Mouse (Mus musculus) heart, adult 2 months (tissue): ENCODE results near the gene Tnnc1. TPM values are rescaled to one million over a fixed set of nuclear protein-coding genes. Genes with fewer than 3 reads are reported as not detected.

Source experiments
- DNase-seq, 2 experiments: peaks; one replicate each; pipeline ENCODE4 v3.0.0; 2021
- H3K27ac ChIP-seq: fragments of 200-600 bp; 2 replicates; pipeline ENCODE4 v1.8.1; 2022
- H3K27me3 ChIP-seq: fragments of 200-500 bp; 2 replicates; pipeline ENCODE4 v1.6.1; 2012; ENCODE audit warnings: mild to moderate bottlenecking, low read length, inconsistent platforms, mixed read lengths; ENCODE audit not compliant: control insufficient read depth, insufficient read depth
- H3K36me3 ChIP-seq: fragments of 200-500 bp; 2 replicates; pipeline ENCODE4 v1.6.1; 2012; ENCODE audit warnings: low read length, inconsistent platforms; ENCODE audit not compliant: control insufficient read depth, insufficient read depth
- H3K4me1 ChIP-seq: fragments of 200-500 bp; 2 replicates; pipeline ENCODE4 v1.6.1; 2011; ENCODE audit warnings: low read length; ENCODE audit not compliant: control insufficient read depth, insufficient read depth
- H3K4me3 ChIP-seq: fragments of 200-600 bp; 2 replicates; pipeline ENCODE4 v1.8.1; 2022
- H3K79me2 ChIP-seq: fragments of 200-500 bp; replicated peaks from 2 replicates; pipeline ENCODE4 v1.6.1; 2012; ENCODE audit warnings: mild to moderate bottlenecking, inconsistent platforms, low read length, moderate library complexity, mixed read lengths; ENCODE audit not compliant: control insufficient read depth, insufficient read depth
- H3K9ac ChIP-seq: fragments of 200-500 bp; 2 replicates; pipeline ENCODE4 v1.6.1; 2012; ENCODE audit warnings: low read depth, mild to moderate bottlenecking, control low read depth, inconsistent platforms, low read length, mixed read lengths
- CTCF ChIP-seq: fragments of 200-600 bp; IDR thresholded peaks from 2 replicates; pipeline ENCODE4 v1.8.1; 2022; ENCODE audit warnings: antibody characterized with exemption, mild to moderate bottlenecking, moderate library complexity
- EP300 ChIP-seq: fragments of 200-500 bp; IDR thresholded peaks from 2 replicates; pipeline ENCODE4 v1.6.1; 2011; ENCODE audit warnings: low read depth, low read length, control low read depth; ENCODE audit not compliant: insufficient read depth
- POLR2A ChIP-seq: fragments of 200-500 bp; IDR thresholded peaks from 2 replicates; pipeline ENCODE4 v1.6.1; 2011; ENCODE audit warnings: mild to moderate bottlenecking, low read depth, low read length, control low read depth; ENCODE audit not compliant: insufficient read depth
- WGBS: fragments of 180-500 bp; shearing (Covaris S2); methylation state at CpG from one replicate; pipeline ENCODE4 v1.1.7; 2018; 5-methylcytosine and 5-hydroxymethylcytosine counted together
- intact Hi-C: fragments of 180-260 bp; cut with DNase I; formaldehyde crosslinking; loops from one replicate; pipeline ENCODE4 v1.15.1; 2025
- polyA plus RNA-seq: library from polyadenylated mRNA; depleted of rRNA; stranded (reverse); fragments of >200 nt; gene quantifications from 2 replicates; pipeline ENCODE4 v1.2.3, GENCODE M21; 2012
- total RNA-seq, 2 experiments: library from RNA; stranded (reverse); gene quantifications; 2 replicates each; pipeline ENCODE4 v1.2.3; 2021

Tnnc1 gene
- total and polyA plus RNA-seq, 3 experiments, result 4,851 to 5,508 (median 5,084) TPM

DNA sequence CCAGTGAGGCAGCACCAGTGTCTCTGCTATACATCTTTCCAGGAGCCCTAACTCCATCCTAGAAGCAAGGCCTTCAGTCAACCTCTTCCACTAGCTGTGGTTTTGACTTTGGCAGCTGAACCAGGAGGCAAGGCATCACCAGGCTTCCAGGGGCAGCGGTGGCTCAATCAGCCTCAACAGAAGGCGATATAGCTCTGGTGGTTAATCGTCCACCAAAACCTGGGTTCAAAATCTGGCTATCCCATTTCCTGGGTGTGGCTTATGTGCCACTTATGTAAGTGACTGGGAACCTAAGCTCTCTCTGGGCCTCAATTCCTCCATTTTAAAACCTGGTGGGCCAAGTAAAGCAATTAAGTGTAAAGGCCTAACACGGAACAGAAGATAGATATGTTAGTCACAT lies 3.3 kb upstream of the Tnnc1 start:
- peaks cover 6% of the 10 kb centered on the region for H3K4me1 ChIP-seq
- 40% methylated on average over 4 of the region's 4 CpGs for WGBS
- peak overlapping the region; percentile 98 for H3K27ac ChIP-seq
- no peaks in the 10 kb centered on the region for H3K79me2 ChIP-seq
- no peaks in the 10 kb centered on the region for H3K27me3 ChIP-seq
- TF ChIP-seq POLR2A, result no peak
- TF ChIP-seq EP300, result no peak
- TF ChIP-seq CTCF, result no peak
- DNase-seq, result no peak
- peaks cover 6% of the 10 kb centered on the region for H3K36me3 ChIP-seq
- intact Hi-C loops, result loop anchor here (5.0 kb wide), 1 partner anchor 132 kb away; the partner anchor contains the start of gene Capn7
- peak overlapping the region; percentile 67 for H3K4me3 ChIP-seq
- peak overlapping the region; percentile 95; the same call in 1 of the 2 replicates for H3K9ac ChIP-seq

- peak overlapping the region; percentile 95 for H3K9ac ChIP-seq
- TF ChIP-seq CTCF, result no peak
- no peak for TF ChIP-seq POLR2A
- no peak for TF ChIP-seq EP300
- H3K27ac ChIP-seq, result peak overlapping the region; percentile 98
- intact Hi-C loops, result loop anchor here (5.0 kb wide), 1 partner anchor 132 kb away; the partner anchor contains the start of gene Capn7
- H3K4me1 ChIP-seq, result peaks cover 6% of the 10 kb centered on the region
- H3K79me2 ChIP-seq, result no peaks in the 10 kb centered on the region
- no peaks in the 10 kb centered on the region for H3K27me3 ChIP-seq
- H3K4me3 ChIP-seq, result peak overlapping the region; percentile 67
- H3K36me3 ChIP-seq, result peaks cover 6% of the 10 kb centered on the region
- DNase-seq, result no peak
- 3% methylated on average over 8 of the region's 8 CpGs for WGBS
These were observed 2.9 kb upstream of the Tnnc1 start for GRCm38 (mm10) chr14:31205244-31205561.

- WGBS, result under 1% methylated on average over 39 of the region's 39 CpGs
- H3K9ac ChIP-seq, result peak overlapping the region; percentile 95
- TF ChIP-seq POLR2A (no peak), CTCF (no peak), EP300 (no peak)
- peaks cover 6% of the 10 kb centered on the region for H3K36me3 ChIP-seq
- no peaks in the 10 kb centered on the region for H3K27me3 ChIP-seq
- DNase-seq, result peak; percentile 61 to 75
- H3K4me3 ChIP-seq, result peak overlapping the region; percentile 67
- intact Hi-C loops, result loop anchor here (5.0 kb wide), 1 partner anchor 131 kb away; the partner anchor contains the start of gene Capn7
- no peaks in the 10 kb centered on the region for H3K79me2 ChIP-seq
- peak overlapping the region; percentile 98 for H3K27ac ChIP-seq
- H3K4me1 ChIP-seq, result peaks cover 6% of the 10 kb centered on the region
These were observed 2.3 kb upstream of the Tnnc1 start for GRCm38 (mm10) chr14:31205562-31206467.

- TF ChIP-seq EP300 (no peak), POLR2A (peak; percentile 92), CTCF (0 out of 2 replicates have a peak, but pooled peaks have one; percentile 2)
- DNase-seq, result peak; percentile 96
- Histone ChIP-seq H3K4me3 (peak overlapping the region; percentile 67), H3K79me2 (no peaks in the 10 kb centered on the region), H3K9ac (peak overlapping the region; percentile 95), H3K27ac (peak overlapping the region; percentile 98), H3K27me3 (no peaks in the 10 kb centered on the region), H3K4me1 (peaks cover 6% of the 10 kb centered on the region), H3K36me3 (peaks cover 6% of the 10 kb centered on the region)
- 2% methylated on average over 48 of the region's 48 CpGs for WGBS
- intact Hi-C loops, result loop anchor here (5.0 kb wide), 1 partner anchor 131 kb away; the partner anchor contains the start of gene Capn7
These were observed 1.6 kb upstream of the Tnnc1 start for GRCm38 (mm10) chr14:31206472-31206981.

GRCm38 (mm10) chr14:31207070-31207830 lies 862 bp upstream of the Tnnc1 start:
- Histone ChIP-seq H3K4me1 (peaks cover 6% of the 10 kb centered on the region), H3K79me2 (no peaks in the 10 kb centered on the region), H3K9ac (peak overlapping the region; percentile 75), H3K27ac (peak overlapping the region; percentile 98), H3K27me3 (no peaks in the 10 kb centered on the region), H3K4me3 (peak overlapping the region; percentile 67), H3K36me3 (peaks cover 3% of the 10 kb centered on the region)
- 56% methylated on average over 13 of the region's 13 CpGs for WGBS
- intact Hi-C loops, result loop anchor here (5.0 kb wide), 1 partner anchor 130 kb away; the partner anchor contains the start of gene Capn7
- DNase-seq, result peak; percentile 42 to 54
- TF ChIP-seq POLR2A (no peak), EP300 (no peak), CTCF (no peak)
